Mouse (Mus musculus) embryonic facial prominence, embryonic 10.5 days (tissue): ENCODE measurements at regions not wholly inside any gene's neighbourhood (a gene's known extent, or its start where the extent isn't known, plus 50 kb on each side); places are given as distances from the start of the nearest gene placed in this dataset.

ENCODE experiments used
- DNase-seq: peaks from one replicate; pipeline ENCODE4 v3.0.0-alpha.2; 2017; ENCODE audit warnings: low spot score
- H3K27ac ChIP-seq: fragments of 300-500 bp; sonication (generic); replicated peaks from 2 replicates; pipeline ENCODE4 v1.5.1; 2016; ENCODE audit warnings: mild to moderate bottlenecking
- H3K27me3 ChIP-seq: fragments of 300-500 bp; sonication (generic); replicated peaks from 2 replicates; pipeline ENCODE4 v1.6.1; 2016; ENCODE audit warnings: low read depth, mild to moderate bottlenecking; ENCODE audit not compliant: poor library complexity, severe bottlenecking
- H3K36me3 ChIP-seq: fragments of 300-500 bp; sonication (generic); replicated peaks from 2 replicates; pipeline ENCODE4 v1.6.1; 2016; ENCODE audit warnings: mild to moderate bottlenecking, moderate library complexity
- H3K4me1 ChIP-seq: fragments of 300-500 bp; sonication (generic); 2 replicates; pipeline ENCODE4 v1.6.1; 2016
- H3K4me3 ChIP-seq: fragments of 300-500 bp; sonication (generic); 2 replicates; pipeline ENCODE4 v1.5.1; 2016; ENCODE audit warnings: mild to moderate bottlenecking, moderate library complexity
- H3K9me3 ChIP-seq: fragments of 300-500 bp; sonication (generic); 2 replicates; pipeline ENCODE4 v1.6.1; 2016; ENCODE audit warnings: mild to moderate bottlenecking
- WGBS: fragments of 180-500 bp; shearing (Covaris S2); methylation state at CpG from one replicate; pipeline ENCODE4 v1.1.7; 2016; 5-methylcytosine and 5-hydroxymethylcytosine counted together

GRCm38 (mm10) chr5:77576881-77577280, 169.0 kb upstream of the Igfbp7 start:
- no peak overlapping the region for H3K27ac ChIP-seq
- peaks cover 27% of the 10 kb centered on the region for H3K4me1 ChIP-seq
- no peaks in the 10 kb centered on the region for H3K27me3 ChIP-seq
- H3K36me3 ChIP-seq, result no peaks in the 10 kb centered on the region
- no peak overlapping the region for H3K4me3 ChIP-seq
- no peak for DNase-seq
- H3K9me3 ChIP-seq, result no peaks in the 10 kb centered on the region
- WGBS, result 87% methylated on average over 5 of the region's 5 CpGs

GRCm38 (mm10) chr5:77575780-77576179, 167.9 kb upstream of the Igfbp7 start:
- no peak overlapping the region for H3K27ac ChIP-seq
- WGBS, result 89% methylated on average over 8 of the region's 8 CpGs
- DNase-seq, result no peak
- H3K9me3 ChIP-seq, result no peaks in the 10 kb centered on the region
- H3K4me3 ChIP-seq, result no peak overlapping the region
- no peaks in the 10 kb centered on the region for H3K27me3 ChIP-seq
- H3K4me1 ChIP-seq, result peaks cover 17% of the 10 kb centered on the region
- no peaks in the 10 kb centered on the region for H3K36me3 ChIP-seq

- DNase-seq, result no peak
These were observed 162.5 kb upstream of the Igfbp7 start for GRCm38 (mm10) chr5:77570364-77570763.

GRCm38 (mm10) chr5:77568121-77568520, 160.3 kb upstream of the Igfbp7 start:
- DNase-seq, result no peak

More at GRCm38 (mm10) chr5:77570364-77570763, 162.5 kb upstream of the Igfbp7 start:
- H3K27me3 ChIP-seq, result no peaks in the 10 kb centered on the region
- no peaks in the 10 kb centered on the region for H3K36me3 ChIP-seq
- H3K4me3 ChIP-seq, result no peak overlapping the region
- 0 out of 2 replicates have a peak, but pooled peaks cover 4% of the 10 kb centered on the region for H3K9me3 ChIP-seq
- H3K4me1 ChIP-seq, result no peaks in the 10 kb centered on the region
- H3K27ac ChIP-seq, result no peak overlapping the region
- 75% methylated on average over 9 of the region's 9 CpGs for whole genome bisulfite sequencing

GRCm38 (mm10) chr5:77552580-77552979, 144.7 kb upstream of the Igfbp7 start:
- H3K27ac ChIP-seq, result no peak overlapping the region
- no peak for DNase-seq
- H3K4me3 ChIP-seq, result no peak overlapping the region
- H3K9me3 ChIP-seq, result no peaks in the 10 kb centered on the region
- no peaks in the 10 kb centered on the region for H3K36me3 ChIP-seq
- no peaks in the 10 kb centered on the region for H3K27me3 ChIP-seq
- H3K4me1 ChIP-seq, result peaks cover 4% of the 10 kb centered on the region; the same call in 1 of the 2 replicates
- 82% methylated on average over 5 of the region's 5 CpGs for WGBS

More at GRCm38 (mm10) chr5:77568121-77568520, 160.3 kb upstream of the Igfbp7 start:
- H3K9me3 ChIP-seq, result 0 out of 2 replicates have a peak, but pooled peaks cover 4% of the 10 kb centered on the region
- H3K27ac ChIP-seq, result no peak overlapping the region
- H3K27me3 ChIP-seq, result no peaks in the 10 kb centered on the region
- no peaks in the 10 kb centered on the region for H3K4me1 ChIP-seq
- no peak overlapping the region for H3K4me3 ChIP-seq
- WGBS, result 86% methylated on average over 5 of the region's 5 CpGs
- H3K36me3 ChIP-seq, result no peaks in the 10 kb centered on the region

- H3K27me3 ChIP-seq, result no peaks in the 10 kb centered on the region
- H3K27ac ChIP-seq, result no peak overlapping the region
- no peaks in the 10 kb centered on the region for H3K9me3 ChIP-seq
- H3K36me3 ChIP-seq, result no peaks in the 10 kb centered on the region
- no peak overlapping the region for H3K4me3 ChIP-seq
- 91% methylated on average over 7 of the region's 7 CpGs for WGBS
- H3K4me1 ChIP-seq, result peaks cover 4% of the 10 kb centered on the region; the same call in 1 of the 2 replicates
- no peak for DNase-seq
These were observed 144.2 kb upstream of the Igfbp7 start for GRCm38 (mm10) chr5:77552081-77552480.

- Histone ChIP-seq H3K27me3 (0 out of 2 replicates have a peak, but pooled peaks cover 10% of the 10 kb centered on the region), H3K4me1 (peaks cover 5% of the 10 kb centered on the region), H3K9me3 (no peaks in the 10 kb centered on the region), H3K27ac (no peak overlapping the region; the same call in 1 of the 2 replicates), H3K4me3 (no peak overlapping the region), H3K36me3 (no peaks in the 10 kb centered on the region)
- 43% methylated on average over 13 of the region's 13 CpGs for WGBS
- DNase-seq, result no peak
These were observed 138.3 kb upstream of the Igfbp7 start for GRCm38 (mm10) chr5:77546001-77546620.

- H3K27me3 ChIP-seq, result no peaks in the 10 kb centered on the region
- peaks cover 5% of the 10 kb centered on the region; the same call in 1 of the 2 replicates for H3K4me1 ChIP-seq
- H3K27ac ChIP-seq, result no peak overlapping the region
- H3K9me3 ChIP-seq, result no peaks in the 10 kb centered on the region
- no peak for DNase-seq
- 80% methylated on average over 19 of the region's 19 CpGs for WGBS
- no peaks in the 10 kb centered on the region for H3K36me3 ChIP-seq
- H3K4me3 ChIP-seq, result no peak overlapping the region
These were observed 124.6 kb upstream of the Igfbp7 start for GRCm38 (mm10) chr5:77532261-77533015.

GRCm38 (mm10) chr5:77530376-77530775, 122.5 kb upstream of the Igfbp7 start:
- H3K4me3 ChIP-seq, result no peak overlapping the region
- H3K9me3 ChIP-seq, result no peaks in the 10 kb centered on the region
- no peak overlapping the region for H3K27ac ChIP-seq
- no peaks in the 10 kb centered on the region for H3K36me3 ChIP-seq
- no peak for DNase-seq
- H3K27me3 ChIP-seq, result no peaks in the 10 kb centered on the region
- WGBS, result 88% methylated on average over 7 of the region's 7 CpGs
- H3K4me1 ChIP-seq, result peaks cover 5% of the 10 kb centered on the region; the same call in 1 of the 2 replicates

- H3K4me1 ChIP-seq, result peaks cover 4% of the 10 kb centered on the region
- H3K4me3 ChIP-seq, result no peak overlapping the region
- no peaks in the 10 kb centered on the region for H3K36me3 ChIP-seq
- H3K27me3 ChIP-seq, result no peaks in the 10 kb centered on the region
- no peak overlapping the region for H3K27ac ChIP-seq
- H3K9me3 ChIP-seq, result no peaks in the 10 kb centered on the region
- WGBS, result 84% methylated on average over 4 of the region's 4 CpGs
- DNase-seq, result no peak
These were observed 109.4 kb upstream of the Igfbp7 start for GRCm38 (mm10) chr5:77517252-77517651.

GRCm38 (mm10) chr5:77515448-77515847, 107.6 kb upstream of the Igfbp7 start:
- Histone ChIP-seq H3K4me3 (no peak overlapping the region), H3K27me3 (no peaks in the 10 kb centered on the region), H3K9me3 (no peaks in the 10 kb centered on the region), H3K36me3 (no peaks in the 10 kb centered on the region), H3K4me1 (peaks cover 4% of the 10 kb centered on the region), H3K27ac (no peak overlapping the region)
- WGBS, result 86% methylated on average over 7 of the region's 7 CpGs
- DNase-seq, result no peak

GRCm38 (mm10) chr5:77502684-77503083, 94.8 kb upstream of the Igfbp7 start:
- WGBS, result 62% methylated on average over 5 of the region's 5 CpGs
- Histone ChIP-seq H3K4me3 (no peak overlapping the region), H3K27me3 (no peaks in the 10 kb centered on the region), H3K27ac (no peak overlapping the region), H3K9me3 (no peaks in the 10 kb centered on the region), H3K4me1 (peaks cover 15% of the 10 kb centered on the region), H3K36me3 (no peaks in the 10 kb centered on the region)
- no peak for DNase-seq

- 68% methylated on average over 5 of the region's 5 CpGs for WGBS
- H3K27ac ChIP-seq, result no peak overlapping the region
- DNase-seq, result no peak
- H3K36me3 ChIP-seq, result no peaks in the 10 kb centered on the region
- H3K9me3 ChIP-seq, result no peaks in the 10 kb centered on the region
- H3K4me1 ChIP-seq, result peaks cover 15% of the 10 kb centered on the region
- H3K27me3 ChIP-seq, result no peaks in the 10 kb centered on the region
- H3K4me3 ChIP-seq, result no peak overlapping the region
These were observed 92.2 kb upstream of the Igfbp7 start for GRCm38 (mm10) chr5:77499949-77500460.
